Mouse (Mus musculus) stomach, embryonic 16.5 days (tissue): ENCODE results near the gene Tent4b. TPM values are rescaled to one million over a fixed set of nuclear protein-coding genes. Genes with fewer than 3 reads are reported as not detected.

Experiments used
- ATAC-seq: fragments of 200-750 bp; cut with Nextera tagmentation; 2 replicates; pipeline ENCODE4 v1.8.0; 2017; ENCODE audit warnings: moderate number of reproducible peaks, moderate TSS enrichment; ENCODE audit not compliant: insufficient read depth, low FRiP score
- H3K27ac ChIP-seq: fragments of 300-500 bp; sonication (generic); 2 replicates; pipeline ENCODE4 v1.5.1; 2014; ENCODE audit warnings: low read length
- H3K27me3 ChIP-seq: fragments of 300-500 bp; sonication (generic); 2 replicates; pipeline ENCODE4 v1.6.1; 2014; ENCODE audit warnings: low read length, control low read depth, mixed read lengths; ENCODE audit not compliant: control insufficient read depth, insufficient read depth
- H3K36me3 ChIP-seq: fragments of 300-500 bp; sonication (generic); 2 replicates; pipeline ENCODE4 v1.6.1; 2014; ENCODE audit warnings: low read length; ENCODE audit not compliant: control insufficient read depth, insufficient read depth
- H3K4me1 ChIP-seq: fragments of 300-500 bp; sonication (generic); 2 replicates; pipeline ENCODE4 v1.6.1; 2014; ENCODE audit warnings: low read length, control low read depth, mixed read lengths; ENCODE audit not compliant: control insufficient read depth, insufficient read depth
- H3K4me2 ChIP-seq: fragments of 300-500 bp; sonication (generic); 2 replicates; pipeline ENCODE4 v1.6.1; 2014; ENCODE audit warnings: low read depth, low read length, mixed read lengths
- H3K4me3 ChIP-seq: fragments of 300-500 bp; sonication (generic); replicated peaks from 2 replicates; pipeline ENCODE4 v1.5.1; 2014; ENCODE audit warnings: mild to moderate bottlenecking, low read length
- H3K9ac ChIP-seq: fragments of 300-500 bp; sonication (generic); 2 replicates; pipeline ENCODE4 v1.6.1; 2014; ENCODE audit warnings: low read length
- H3K9me3 ChIP-seq: fragments of 300-500 bp; sonication (generic); replicated peaks from 2 replicates; pipeline ENCODE4 v1.6.1; 2016; ENCODE audit warnings: low read length, control low read depth; ENCODE audit not compliant: control insufficient read depth
- WGBS: fragments of 180-500 bp; shearing (Covaris S2); extraction: QIAGEN DNeasy Blood & Tissue Kit; methylation state at CpG from one replicate; pipeline ENCODE4 v1.1.7; 2014; 5-methylcytosine and 5-hydroxymethylcytosine counted together
- polyA plus RNA-seq: library from polyadenylated mRNA; unstranded; fragments of >200 nt; fragmentation: Nextera tagmentation; extraction: Ambion mirVana; gene quantifications from 2 replicates; pipeline ENCODE4 v1.2.1, GENCODE M21; 2015

Gene Tent4b
- polyA plus RNA-seq, 1 experiment from 2014 or later: 5.9 TPM

GRCm38 (mm10) chr8:88221353-88221752 is 22.3 kb downstream of the Tent4b start:
- H3K9ac ChIP-seq: no peak overlapping the region
- H3K4me1 ChIP-seq: no peaks in the 10 kb centered on the region; the same call in 1 of the 2 replicates
- WGBS: 51% methylated on average over 4 of the region's 4 CpGs
- no peaks in the 10 kb centered on the region for H3K9me3 ChIP-seq
- H3K27me3 ChIP-seq: no peaks in the 10 kb centered on the region
- no peak overlapping the region for H3K4me3 ChIP-seq
- no peak overlapping the region for H3K27ac ChIP-seq
- no peak for ATAC-seq
- H3K4me2 ChIP-seq: no peak overlapping the region
- no peaks in the 10 kb centered on the region for H3K36me3 ChIP-seq

- Histone ChIP-seq H3K4me2 (no peak overlapping the region), H3K4me1 (peaks cover 13% of the 10 kb centered on the region), H3K27me3 (no peaks in the 10 kb centered on the region), H3K36me3 (no peaks in the 10 kb centered on the region), H3K27ac (no peak overlapping the region), H3K9ac (no peak overlapping the region), H3K4me3 (no peak overlapping the region), H3K9me3 (no peaks in the 10 kb centered on the region)
- ATAC-seq: no peak
- 79% methylated on average over 5 of the region's 5 CpGs for WGBS
These were observed 26.3 kb downstream of the Tent4b start for GRCm38 (mm10) chr8:88225358-88225757.

- peaks cover 13% of the 10 kb centered on the region for H3K4me1 ChIP-seq
- H3K27ac ChIP-seq: no peak overlapping the region
- H3K4me3 ChIP-seq: no peak overlapping the region
- no peak overlapping the region for H3K9ac ChIP-seq
- no peaks in the 10 kb centered on the region for H3K36me3 ChIP-seq
- 0 out of 2 replicates have a peak overlapping the region, but pooled peaks have one; percentile 21 for H3K4me2 ChIP-seq
- WGBS: 59% methylated on average over 6 of the region's 6 CpGs
- H3K27me3 ChIP-seq: no peaks in the 10 kb centered on the region
- no peaks in the 10 kb centered on the region for H3K9me3 ChIP-seq
- no peak for ATAC-seq
These were observed 28.8 kb downstream of the Tent4b start for GRCm38 (mm10) chr8:88227851-88228250.

GRCm38 (mm10) chr8:88228286-88228685 is 29.3 kb downstream of the Tent4b start:
- H3K4me2 ChIP-seq: 0 out of 2 replicates have a peak overlapping the region, but pooled peaks have one; percentile 21
- peak; percentile 50; the same call in 1 of the 2 replicates for ATAC-seq
- WGBS: 31% methylated on average over 1 of the region's 1 CpGs

GRCm38 (mm10) chr8:88228800-88229199 is 29.8 kb downstream of the Tent4b start:
- Histone ChIP-seq H3K4me2 (no peak overlapping the region), H3K27me3 (no peaks in the 10 kb centered on the region), H3K9me3 (no peaks in the 10 kb centered on the region), H3K27ac (no peak overlapping the region), H3K9ac (no peak overlapping the region), H3K4me3 (no peak overlapping the region), H3K4me1 (peaks cover 13% of the 10 kb centered on the region), H3K36me3 (no peaks in the 10 kb centered on the region)
- ATAC-seq: no peak
- WGBS: no CpG with 5 or more reads among the region's 1 CpGs

More at GRCm38 (mm10) chr8:88228286-88228685, 29.3 kb downstream of the Tent4b start:
- no peak overlapping the region for H3K4me3 ChIP-seq
- no peak overlapping the region for H3K9ac ChIP-seq
- H3K27ac ChIP-seq: no peak overlapping the region
- H3K27me3 ChIP-seq: no peaks in the 10 kb centered on the region
- no peaks in the 10 kb centered on the region for H3K36me3 ChIP-seq
- H3K9me3 ChIP-seq: no peaks in the 10 kb centered on the region
- H3K4me1 ChIP-seq: peaks cover 13% of the 10 kb centered on the region

- 78% methylated on average over 2 of the region's 2 CpGs for WGBS
- H3K36me3 ChIP-seq: no peaks in the 10 kb centered on the region
- ATAC-seq: no peak
- no peak overlapping the region for H3K4me2 ChIP-seq
- H3K9me3 ChIP-seq: no peaks in the 10 kb centered on the region
- H3K27ac ChIP-seq: no peak overlapping the region
- no peaks in the 10 kb centered on the region for H3K27me3 ChIP-seq
- no peak overlapping the region for H3K9ac ChIP-seq
- no peaks in the 10 kb centered on the region for H3K4me1 ChIP-seq
- H3K4me3 ChIP-seq: no peak overlapping the region
These were observed 37.7 kb downstream of the Tent4b start for GRCm38 (mm10) chr8:88236666-88237065.

GRCm38 (mm10) chr8:88237606-88238005 is 38.6 kb downstream of the Tent4b start:
- Histone ChIP-seq H3K36me3 (no peaks in the 10 kb centered on the region), H3K4me2 (no peak overlapping the region), H3K9ac (no peak overlapping the region), H3K4me1 (no peaks in the 10 kb centered on the region), H3K4me3 (no peak overlapping the region), H3K9me3 (no peaks in the 10 kb centered on the region), H3K27ac (no peak overlapping the region), H3K27me3 (no peaks in the 10 kb centered on the region)
- WGBS: 68% methylated on average over 2 of the region's 2 CpGs
- ATAC-seq: no peak

- no peaks in the 10 kb centered on the region for H3K4me1 ChIP-seq
- no peaks in the 10 kb centered on the region for H3K9me3 ChIP-seq
- no peak overlapping the region for H3K4me3 ChIP-seq
- no peaks in the 10 kb centered on the region for H3K36me3 ChIP-seq
- 89% methylated on average over 5 of the region's 5 CpGs for WGBS
- no peaks in the 10 kb centered on the region for H3K27me3 ChIP-seq
- ATAC-seq: no peak
- no peak overlapping the region for H3K27ac ChIP-seq
- no peak overlapping the region for H3K4me2 ChIP-seq
- H3K9ac ChIP-seq: no peak overlapping the region
These were observed 40.3 kb downstream of the Tent4b start for GRCm38 (mm10) chr8:88239277-88239676.

- H3K4me3 ChIP-seq: no peak overlapping the region
- H3K27ac ChIP-seq: no peak overlapping the region
- no peaks in the 10 kb centered on the region for H3K4me1 ChIP-seq
- H3K9ac ChIP-seq: no peak overlapping the region
- 84% methylated on average over 4 of the region's 4 CpGs for WGBS
- no peaks in the 10 kb centered on the region for H3K27me3 ChIP-seq
- no peak for ATAC-seq
- H3K9me3 ChIP-seq: no peaks in the 10 kb centered on the region
- H3K36me3 ChIP-seq: no peaks in the 10 kb centered on the region
- H3K4me2 ChIP-seq: no peak overlapping the region
These were observed 42.9 kb downstream of the Tent4b start for GRCm38 (mm10) chr8:88241871-88242270.
